Mouse (Mus musculus) stomach, embryonic 14.5 days (tissue): ENCODE results near the gene Dph3. TPM values are rescaled to one million over a fixed set of nuclear protein-coding genes. Genes with fewer than 3 reads are reported as not detected.
"Not testable (repeated sequence)": the region's sequence is repeated elsewhere in the genome, so short reads cannot be mapped to it uniquely, and the experiment has no call there.

ENCODE experiments used
- ATAC-seq: fragments of 200-750 bp; cut with Nextera tagmentation; 2 replicates; pipeline ENCODE4 v1.8.0; 2017; ENCODE audit warnings: low read depth, moderate TSS enrichment; ENCODE audit not compliant: insufficient number of reproducible peaks, insufficient read depth, low FRiP score
- H3K27ac ChIP-seq: fragments of 300-500 bp; sonication (generic); 2 replicates; pipeline ENCODE4 v1.5.1; 2014; ENCODE audit warnings: mild to moderate bottlenecking, low read length, moderate library complexity, mixed read lengths
- H3K27me3 ChIP-seq: fragments of 300-500 bp; sonication (generic); 2 replicates; pipeline ENCODE4 v1.6.1; 2014; ENCODE audit warnings: low read length, control low read depth, mixed read lengths; ENCODE audit not compliant: control insufficient read depth, insufficient read depth
- H3K36me3 ChIP-seq: fragments of 300-500 bp; sonication (generic); 2 replicates; pipeline ENCODE4 v1.6.1; 2014; ENCODE audit warnings: mild to moderate bottlenecking, control low read depth, low read length, moderate library complexity, mixed read lengths; ENCODE audit not compliant: control insufficient read depth, insufficient read depth
- H3K4me1 ChIP-seq: fragments of 300-500 bp; sonication (generic); 2 replicates; pipeline ENCODE4 v1.6.1; 2014; ENCODE audit warnings: low read length, control low read depth, mixed read lengths; ENCODE audit not compliant: control insufficient read depth, insufficient read depth
- H3K4me2 ChIP-seq: fragments of 300-500 bp; sonication (generic); replicated peaks from 2 replicates; pipeline ENCODE4 v1.6.1; 2014; ENCODE audit warnings: low read depth, low read length, control low read depth
- H3K4me3 ChIP-seq: fragments of 300-500 bp; sonication (generic); 2 replicates; pipeline ENCODE4 v1.5.1; 2014; ENCODE audit warnings: low read depth, low read length, control low read depth
- H3K9ac ChIP-seq: fragments of 300-500 bp; sonication (generic); replicated peaks from 2 replicates; pipeline ENCODE4 v1.6.1; 2014; ENCODE audit warnings: low read depth, mild to moderate bottlenecking, control low read depth, low read length, moderate library complexity, mixed read lengths
- H3K9me3 ChIP-seq: fragments of 300-500 bp; sonication (generic); 2 replicates; pipeline ENCODE4 v1.6.1; 2016; ENCODE audit warnings: low read depth, low read length, control low read depth; ENCODE audit not compliant: control insufficient read depth
- WGBS: fragments of 180-500 bp; shearing (Covaris S2); extraction: QIAGEN DNeasy Blood & Tissue Kit; methylation state at CpG from one replicate; pipeline ENCODE4 v1.1.7; 2014; 5-methylcytosine and 5-hydroxymethylcytosine counted together
- polyA plus RNA-seq: library from polyadenylated mRNA; unstranded; fragments of >200 nt; fragmentation: Nextera tagmentation; extraction: Ambion mirVana; gene quantifications from 2 replicates; pipeline ENCODE4 v1.2.1, GENCODE M21; 2014

The Dph3 gene
- polyA plus RNA-seq, 1 experiment from 2014 or later: 98.3 TPM

DNA sequence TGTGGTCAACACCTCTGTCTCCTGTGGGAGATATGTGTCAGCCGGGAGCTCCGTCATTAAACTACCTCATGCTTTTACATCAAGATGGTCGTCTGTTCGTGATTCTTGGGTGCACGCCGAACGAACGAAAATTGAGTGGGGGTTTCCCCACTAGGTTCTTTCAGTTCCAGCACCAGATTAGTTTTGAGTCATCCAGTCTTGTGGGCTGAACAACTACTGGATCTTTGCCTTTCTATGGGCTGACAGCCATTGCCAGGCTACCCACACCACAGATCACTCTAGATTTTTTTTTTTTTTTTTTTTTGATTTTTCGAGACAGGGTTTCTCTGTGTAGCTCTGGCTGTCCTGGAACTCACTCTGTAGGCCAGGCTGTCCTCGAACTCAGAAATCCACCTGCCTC is 26.6 kb upstream of the Dph3 start:
- H3K4me3 ChIP-seq, H3K9me3 ChIP-seq, H3K27ac ChIP-seq, H3K9ac ChIP-seq, H3K4me1 ChIP-seq, H3K4me2 ChIP-seq, H3K27me3 ChIP-seq, H3K36me3 ChIP-seq, ATAC-seq: not testable (repeated sequence)
- 90% methylated on average over 10 of the region's 10 CpGs for WGBS

DNA sequence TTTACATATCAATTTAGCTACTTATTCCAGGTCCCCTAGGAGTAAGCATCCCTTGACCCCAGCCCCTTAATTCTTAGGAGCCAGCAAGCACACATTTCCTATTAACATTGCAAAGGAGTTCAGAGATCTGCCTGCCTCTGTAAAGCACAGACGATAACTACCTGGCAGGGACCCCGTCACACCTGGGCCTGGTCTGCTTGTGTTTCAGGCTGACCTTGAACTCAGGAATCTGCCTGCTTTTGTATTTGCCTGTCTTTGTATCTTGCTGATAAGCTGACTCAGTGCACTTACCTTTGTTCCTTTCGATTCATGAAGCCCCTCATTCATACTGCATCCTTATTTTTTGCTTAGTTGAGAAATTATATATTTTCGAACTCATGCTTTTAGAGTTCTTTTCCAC is 21.4 kb upstream of the Dph3 start:
- no peaks in the 10 kb centered on the region for H3K4me1 ChIP-seq
- H3K27ac ChIP-seq: no peak overlapping the region
- H3K9ac ChIP-seq: no peak overlapping the region
- H3K4me2 ChIP-seq: no peak overlapping the region
- H3K36me3 ChIP-seq: peaks cover 8% of the 10 kb centered on the region; the same call in 1 of the 2 replicates
- no peak overlapping the region for H3K4me3 ChIP-seq
- no peaks in the 10 kb centered on the region for H3K27me3 ChIP-seq
- no peaks in the 10 kb centered on the region for H3K9me3 ChIP-seq
- 84% methylated on average over 4 of the region's 4 CpGs for WGBS
- ATAC-seq: no peak

DNA sequence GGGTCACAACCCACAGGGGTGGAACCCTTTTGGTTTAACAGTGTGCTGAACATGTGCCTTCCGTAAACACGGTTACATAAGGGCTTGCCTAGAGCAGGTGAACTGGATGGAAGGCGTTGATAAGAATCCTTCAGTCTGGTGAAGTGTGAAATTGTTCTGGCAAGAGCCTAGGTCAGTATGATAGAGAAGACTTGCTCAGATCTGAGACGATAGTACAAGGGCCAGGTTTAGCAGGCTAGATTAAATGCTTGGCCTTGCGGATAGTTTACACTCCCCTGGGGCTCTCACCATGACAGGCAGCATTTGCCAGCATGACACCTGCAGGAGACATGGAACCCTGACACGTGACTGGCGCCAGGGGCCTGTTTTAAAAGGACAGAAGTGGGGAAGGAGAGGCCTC is 20.1 kb upstream of the Dph3 start:
- no peak for ATAC-seq
- Histone ChIP-seq H3K27me3 (no peaks in the 10 kb centered on the region), H3K4me2 (no peak overlapping the region), H3K4me3 (no peak overlapping the region), H3K9ac (no peak overlapping the region), H3K27ac (no peak overlapping the region), H3K36me3 (peaks cover 8% of the 10 kb centered on the region; the same call in 1 of the 2 replicates), H3K9me3 (no peaks in the 10 kb centered on the region), H3K4me1 (no peaks in the 10 kb centered on the region)
- WGBS: 54% methylated on average over 7 of the region's 7 CpGs

DNA sequence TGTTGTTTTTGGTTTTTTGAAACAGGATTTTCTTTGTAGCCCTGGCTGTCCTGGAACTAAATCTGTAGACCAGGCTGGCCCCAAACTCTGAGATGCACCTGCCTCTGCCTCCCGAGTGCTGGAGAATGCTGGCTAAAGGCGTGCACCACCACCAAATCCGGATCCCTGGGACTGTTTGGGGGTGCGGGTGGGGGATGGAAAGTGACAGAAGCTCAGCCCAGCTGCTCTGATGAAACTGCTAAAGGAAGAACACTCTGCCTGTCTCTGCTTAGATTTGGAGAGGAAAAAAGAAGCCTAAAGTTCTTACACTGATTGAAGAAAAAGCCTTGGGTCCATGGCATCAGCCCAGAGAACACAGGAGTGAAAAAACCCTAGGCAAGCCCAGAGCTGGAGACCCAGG is 18.0 kb upstream of the Dph3 start:
- ATAC-seq: no peak
- 88% methylated on average over 4 of the region's 4 CpGs for WGBS

DNA sequence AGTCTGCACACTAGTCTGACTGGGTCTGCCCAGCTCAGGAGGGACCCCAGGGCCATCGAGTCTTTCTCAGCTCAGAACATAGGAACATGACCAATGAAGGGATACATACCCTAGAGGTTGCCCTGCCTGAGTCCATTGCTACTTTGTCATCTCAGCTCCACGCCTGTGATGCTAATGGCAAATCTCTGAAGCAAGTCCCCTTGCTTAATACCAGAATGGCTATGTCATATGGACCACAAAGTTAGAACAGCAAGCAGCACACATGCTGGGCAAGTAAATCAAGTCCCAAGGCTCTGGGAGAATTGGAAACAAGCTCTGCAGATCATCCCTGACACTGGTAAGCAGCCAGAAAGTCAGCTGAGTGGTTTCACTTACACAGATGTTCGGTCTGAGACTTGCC is 13.4 kb upstream of the Dph3 start:
- Histone ChIP-seq H3K9me3 (no peaks in the 10 kb centered on the region), H3K36me3 (peaks cover 49% of the 10 kb centered on the region), H3K27me3 (no peaks in the 10 kb centered on the region), H3K27ac (no peak overlapping the region), H3K4me1 (no peaks in the 10 kb centered on the region), H3K4me2 (no peak overlapping the region), H3K4me3 (no peak overlapping the region), H3K9ac (no peak overlapping the region)
- ATAC-seq: no peak
- WGBS: 91% methylated on average over 3 of the region's 3 CpGs

More for the DNA sequence above, 18.0 kb upstream of the Dph3 start:
- no peaks in the 10 kb centered on the region for H3K4me1 ChIP-seq
- no peak overlapping the region for H3K27ac ChIP-seq
- H3K4me2 ChIP-seq: no peak overlapping the region
- H3K36me3 ChIP-seq: peaks cover 27% of the 10 kb centered on the region
- H3K9ac ChIP-seq: no peak overlapping the region
- H3K27me3 ChIP-seq: no peaks in the 10 kb centered on the region
- no peaks in the 10 kb centered on the region for H3K9me3 ChIP-seq
- H3K4me3 ChIP-seq: no peak overlapping the region

DNA sequence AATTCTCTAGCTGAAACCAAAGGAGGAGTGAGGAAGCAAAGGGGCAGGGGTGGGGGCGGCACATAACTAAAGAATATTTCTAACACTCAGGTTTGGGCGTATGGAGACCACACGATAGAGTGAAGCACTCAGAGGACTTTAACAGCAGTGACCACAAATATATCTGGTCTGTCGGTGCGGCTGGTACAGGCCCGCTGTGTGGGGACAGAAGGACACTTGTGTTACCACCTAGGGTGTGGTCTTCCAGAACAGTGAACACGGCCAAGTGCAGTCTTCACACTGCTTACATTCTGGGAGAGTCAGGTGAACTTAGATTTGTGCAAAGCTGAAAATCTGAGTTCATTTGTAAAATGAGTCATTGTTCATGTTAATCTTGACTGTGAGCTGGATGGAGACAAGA is 12.2 kb upstream of the Dph3 start:
- ATAC-seq: no peak
- no peak overlapping the region for H3K9ac ChIP-seq
- WGBS: 93% methylated on average over 7 of the region's 7 CpGs
- no peaks in the 10 kb centered on the region for H3K9me3 ChIP-seq
- H3K4me2 ChIP-seq: no peak overlapping the region
- no peaks in the 10 kb centered on the region for H3K4me1 ChIP-seq
- H3K27me3 ChIP-seq: no peaks in the 10 kb centered on the region
- peaks cover 47% of the 10 kb centered on the region for H3K36me3 ChIP-seq
- no peak overlapping the region for H3K27ac ChIP-seq
- no peak overlapping the region for H3K4me3 ChIP-seq

DNA sequence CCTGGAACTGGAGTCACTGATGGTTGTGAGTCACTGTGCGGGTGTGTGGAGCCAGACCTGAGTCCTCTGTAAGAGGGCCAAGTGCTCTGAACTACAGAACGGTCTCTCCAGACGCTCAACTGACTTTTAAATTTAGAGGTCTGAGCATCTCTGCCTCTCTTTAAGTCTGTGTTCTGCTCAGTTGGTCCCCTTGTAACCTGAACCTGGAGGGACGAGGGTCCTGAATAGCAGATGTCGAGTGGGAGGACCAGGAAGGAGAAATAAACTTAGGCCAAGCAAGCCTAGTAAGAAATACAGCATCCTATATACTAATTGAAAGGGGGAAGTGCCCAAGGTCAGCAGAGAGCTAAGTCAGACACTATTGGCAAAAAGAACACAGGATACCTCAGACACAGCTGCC is 11.2 kb upstream of the Dph3 start:
- H3K4me2 ChIP-seq: no peak overlapping the region
- no peak for ATAC-seq
- no peaks in the 10 kb centered on the region for H3K9me3 ChIP-seq
- H3K4me3 ChIP-seq: no peak overlapping the region
- no peaks in the 10 kb centered on the region for H3K27me3 ChIP-seq
- H3K4me1 ChIP-seq: no peaks in the 10 kb centered on the region
- no peak overlapping the region for H3K9ac ChIP-seq
- H3K36me3 ChIP-seq: peaks cover 48% of the 10 kb centered on the region
- 89% methylated on average over 5 of the region's 5 CpGs for WGBS
- H3K27ac ChIP-seq: no peak overlapping the region

DNA sequence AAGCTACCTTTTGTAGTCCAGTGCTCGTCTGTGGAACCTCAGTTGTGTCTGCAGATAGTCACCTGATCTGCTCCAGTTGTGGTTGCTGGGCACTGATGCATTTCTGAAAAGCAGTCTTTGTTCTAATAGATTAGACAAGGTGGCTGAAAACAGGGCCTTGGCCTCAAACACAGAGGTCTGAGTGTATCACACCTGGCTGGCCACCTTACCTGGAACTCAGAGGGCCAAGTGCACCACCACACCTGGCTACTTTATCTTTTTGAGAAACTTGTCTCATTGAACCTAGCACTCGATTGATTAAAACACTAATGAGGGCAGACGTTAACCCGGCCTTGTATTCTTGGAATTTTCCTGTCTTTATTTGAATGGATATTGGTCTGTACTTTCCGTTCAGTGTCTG is 10.1 kb upstream of the Dph3 start:
- Histone ChIP-seq H3K9me3 (no peaks in the 10 kb centered on the region), H3K4me3 (no peak overlapping the region), H3K4me1 (no peaks in the 10 kb centered on the region), H3K4me2 (no peak overlapping the region), H3K27me3 (no peaks in the 10 kb centered on the region), H3K36me3 (peaks cover 48% of the 10 kb centered on the region), H3K9ac (no peak overlapping the region), H3K27ac (no peak overlapping the region)
- 86% methylated on average over 5 of the region's 5 CpGs for WGBS
- no peak for ATAC-seq

DNA sequence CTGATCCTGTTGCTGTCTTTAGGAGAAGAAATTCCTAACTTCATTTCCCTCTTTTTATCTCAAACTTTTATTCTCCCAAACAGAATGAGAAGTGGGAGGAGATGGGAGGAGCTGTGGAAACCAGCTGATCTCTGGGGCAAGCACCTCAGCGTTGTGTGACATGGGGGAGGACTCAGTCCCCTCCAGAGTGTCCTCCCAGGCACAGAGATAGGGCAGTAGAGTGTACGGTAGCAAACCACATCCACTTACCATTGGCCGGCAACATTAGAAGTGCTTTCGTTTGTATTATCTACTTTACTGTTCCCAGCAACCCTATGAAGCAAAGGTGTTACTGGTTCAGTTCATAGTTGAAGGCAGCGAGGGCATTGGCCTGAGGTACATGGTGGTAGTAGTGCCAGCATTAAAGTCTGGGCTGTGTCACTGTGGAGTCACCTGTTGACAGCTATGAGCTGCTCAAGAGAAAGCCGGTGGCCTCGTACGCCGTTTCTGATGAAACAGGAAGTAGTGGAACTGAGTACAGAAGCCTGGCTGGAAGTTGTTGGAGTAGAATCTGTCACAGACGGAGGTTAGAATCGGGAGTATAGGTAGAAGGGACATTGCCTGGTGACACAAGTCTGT is 8.1 kb upstream of the Dph3 start:
- no peak overlapping the region for H3K4me2 ChIP-seq
- no peak overlapping the region for H3K9ac ChIP-seq
- peaks cover 30% of the 10 kb centered on the region for H3K36me3 ChIP-seq
- H3K4me3 ChIP-seq: no peak overlapping the region
- H3K9me3 ChIP-seq: no peaks in the 10 kb centered on the region
- H3K27me3 ChIP-seq: no peaks in the 10 kb centered on the region
- 84% methylated on average over 11 of the region's 11 CpGs for WGBS
- ATAC-seq: no peak
- no peaks in the 10 kb centered on the region for H3K4me1 ChIP-seq
- no peak overlapping the region for H3K27ac ChIP-seq
